In the genomic region with DNA sequence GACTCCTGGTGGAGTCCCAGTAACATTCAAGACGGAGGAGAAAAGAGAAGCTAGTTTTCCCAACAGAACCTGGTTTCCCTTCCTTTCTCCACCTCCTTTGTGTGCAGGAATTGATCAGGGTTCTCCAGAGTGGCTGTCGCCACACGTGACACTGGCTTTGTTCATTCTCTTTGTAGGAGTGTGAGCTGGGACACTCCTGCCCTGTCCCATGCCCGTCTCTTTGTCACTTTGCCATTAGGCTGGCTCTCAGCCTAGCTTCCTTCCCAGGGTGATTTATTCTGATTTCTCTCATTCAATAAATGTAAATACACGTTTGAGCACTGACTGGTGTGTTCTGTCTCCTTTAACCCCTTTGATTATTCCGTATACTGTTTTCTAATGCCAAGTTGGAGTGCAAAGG, we compare ENCODE assay signal across 8 mouse cellular contexts. TPM values are rescaled to one million over a fixed set of nuclear protein-coding genes. Genes with fewer than 3 reads are reported as not detected.
DNase-seq lines count a peak whose midpoint lies in the region; ATAC-seq lines count a peak whose summit lies in the region.

No protein-coding gene starts in this region.

- no peaks in the 10 kb centered on the region for H3K36me3 ChIP-seq in heart, embryonic 10.5 days
- H3K36me3 ChIP-seq in embryonic facial prominence, embryonic 15.5 days, result no peaks in the 10 kb centered on the region

- no peak overlapping the region for H3K4me2 ChIP-seq in embryonic facial prominence, embryonic 15.5 days (replicated peaks)

- 0 out of 2 replicates have a peak overlapping the region, but pooled peaks have one; percentile 11 for H3K27ac ChIP-seq in heart, embryonic 10.5 days
- peak overlapping the region; percentile 81 for H3K27ac ChIP-seq in embryonic facial prominence, embryonic 15.5 days (replicated peaks)

- no peaks in the 10 kb centered on the region for H3K27me3 ChIP-seq in heart, embryonic 10.5 days (ENCODE audit: insufficient read depth, poor library complexity, severe bottlenecking)
- H3K27me3 ChIP-seq in embryonic facial prominence, embryonic 15.5 days, result no peaks in the 10 kb centered on the region

- no peak overlapping the region for H3K4me3 ChIP-seq in heart, embryonic 10.5 days
- no peak overlapping the region for H3K4me3 ChIP-seq in embryonic facial prominence, embryonic 15.5 days (replicated peaks)

- WGBS in heart, embryonic 10.5 days, result 66% methylated on average over 6 of the region's 6 CpGs
- 59% methylated on average over 6 of the region's 6 CpGs for WGBS in embryonic facial prominence, embryonic 15.5 days

- H3K9ac ChIP-seq in embryonic facial prominence, embryonic 15.5 days, result no peak overlapping the region

- ATAC-seq in embryonic facial prominence, embryonic 15.5 days (ENCODE audit: insufficient number of reproducible peaks, low FRiP score, low TSS enrichment, low read depth), result no peak
- ATAC-seq in frontal cortex, adult (ENCODE audit: low TSS enrichment), result no peak

- H3K4me1 ChIP-seq in heart, embryonic 10.5 days, result peaks cover 6% of the 10 kb centered on the region; the same call in 1 of the 2 replicates
- H3K4me1 ChIP-seq in embryonic facial prominence, embryonic 15.5 days, result peaks cover 20% of the 10 kb centered on the region; the same call in 1 of the 2 replicates

- no peak for DNase-seq in heart, embryonic 10.5 days (ENCODE audit: low spot score)
- DNase-seq in heart, adult 9 months (ENCODE audit: low spot score in 2 of 2), result no peak
- DNase-seq in adipocyte (ENCODE audit: low spot score), result peak; percentile 84
- peak; percentile 71 for DNase-seq in lung, postnatal 10 days
- no peak for DNase-seq in urinary bladder, postnatal 14 days (ENCODE audit: low spot score)
- DNase-seq in layer of hippocampus, postnatal 14 days (ENCODE audit: low spot score in 2 of 2), result no peak

- H3K9me3 ChIP-seq in heart, embryonic 10.5 days, result no peaks in the 10 kb centered on the region
- no peaks in the 10 kb centered on the region for H3K9me3 ChIP-seq in embryonic facial prominence, embryonic 15.5 days (replicated peaks)

RNA-seq across cellular contexts. Expression of gene Fndc3b, which starts 55.3 kb away (rescaled TPM):
- 21.9 and 26.0 TPM in 2 replicates for polyA plus RNA-seq in heart, embryonic 10.5 days (2016; fragmentation: Nextera tagmentation; extraction: Ambion mirVana)
- polyA plus RNA-seq in embryonic facial prominence, embryonic 15.5 days (2015; fragmentation: Nextera tagmentation; extraction: Ambion mirVana), result 31.8 and 33.9 TPM in 2 replicates
- total RNA-seq in layer of hippocampus, postnatal 14 days (2021), result 10 to 100 TPM; 23.7 to 31.1 TPM

Comparison
In these comparisons a context has a peak if more than half of its experiments do, and no peak if none do; other contexts are left out.
1. DNase-seq: peak in adipocyte (single experiment) and lung, postnatal 10 days (single experiment); none in heart, embryonic 10.5 days (single experiment), heart, adult 9 months (0 of 2), urinary bladder, postnatal 14 days (single experiment) and layer of hippocampus, postnatal 14 days (0 of 2).